Mouse (Mus musculus) neural tube, embryonic 10.5 days (tissue): ENCODE data around the gene Olfr123.

Experiments
- DNase-seq: peaks from one replicate; pipeline ENCODE4 v3.0.0-alpha.2; 2017; ENCODE audit warnings: low spot score; ENCODE audit errors: extremely low spot score

Olfr123 gene

DNA sequence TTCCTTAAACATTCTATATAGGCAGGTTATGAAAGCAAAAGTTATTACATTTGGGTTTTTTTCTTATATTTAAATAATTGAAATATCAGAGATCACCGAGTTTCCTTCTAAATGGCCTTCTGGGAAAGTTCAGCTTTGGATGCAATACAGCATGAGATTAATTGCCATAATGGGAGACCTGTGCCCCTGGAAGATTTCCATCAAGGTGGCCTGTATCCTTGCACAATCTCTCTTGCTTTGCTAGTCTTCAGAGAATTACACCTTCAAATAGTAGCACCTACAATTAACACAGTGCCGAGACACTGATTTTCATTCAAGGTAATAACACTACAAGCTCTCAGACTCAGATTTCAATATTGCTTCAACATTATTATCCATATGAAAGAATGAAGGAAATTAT is at the start of gene Olfr123:
Gene Olfr123 (plus strand): TSS at position 301 of the 400 bp plus-strand sequence.
- no peak for DNase-seq

DNA sequence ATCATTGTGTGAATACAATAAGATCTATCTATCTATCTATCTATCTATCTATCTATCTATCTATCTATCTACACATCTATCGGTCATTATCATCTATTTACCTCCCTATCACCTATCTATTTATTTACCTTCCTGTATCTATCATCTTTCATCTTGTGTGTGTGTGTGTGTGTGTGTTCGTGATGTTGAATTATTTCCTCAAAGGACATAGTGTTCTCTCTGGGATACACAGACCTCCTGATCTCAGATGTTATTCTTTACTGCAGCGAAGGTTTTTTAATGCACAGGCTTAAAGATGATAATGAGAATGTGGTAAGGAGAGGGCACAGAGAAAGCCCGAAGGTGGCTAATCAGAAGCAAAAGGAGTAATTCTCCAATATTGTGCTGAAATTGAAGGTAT is 25.0 kb upstream of the Olfr123 start, which contains the start of gene Olfr122:
Gene Olfr122 (plus strand): TSS at position 301 of the 400 bp plus-strand sequence.
- DNase-seq = no peak

DNA sequence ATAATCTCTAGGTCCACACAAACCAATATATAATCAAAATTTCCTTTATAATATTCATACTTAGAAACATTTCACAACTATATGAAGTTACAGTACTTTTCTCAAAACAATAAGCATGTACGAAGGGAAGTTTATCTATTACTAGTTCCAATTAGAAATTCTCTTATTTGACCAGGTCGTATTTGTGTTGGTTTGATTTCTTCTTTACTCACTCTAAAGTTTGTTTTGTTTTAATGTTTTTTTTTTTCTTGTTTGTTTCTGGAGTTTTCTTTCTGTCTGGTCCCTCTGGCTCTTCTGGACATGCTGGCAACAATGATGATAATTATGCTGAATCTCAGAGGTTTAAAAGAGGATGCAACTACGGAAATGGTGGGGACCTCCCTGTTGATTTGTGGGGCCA is 6.3 kb downstream of the Olfr123 start, which contains the start of gene Olfr124:
Gene Olfr124 (plus strand): TSS at position 301 of the 400 bp plus-strand sequence.
- no peak for DNase-seq

DNA sequence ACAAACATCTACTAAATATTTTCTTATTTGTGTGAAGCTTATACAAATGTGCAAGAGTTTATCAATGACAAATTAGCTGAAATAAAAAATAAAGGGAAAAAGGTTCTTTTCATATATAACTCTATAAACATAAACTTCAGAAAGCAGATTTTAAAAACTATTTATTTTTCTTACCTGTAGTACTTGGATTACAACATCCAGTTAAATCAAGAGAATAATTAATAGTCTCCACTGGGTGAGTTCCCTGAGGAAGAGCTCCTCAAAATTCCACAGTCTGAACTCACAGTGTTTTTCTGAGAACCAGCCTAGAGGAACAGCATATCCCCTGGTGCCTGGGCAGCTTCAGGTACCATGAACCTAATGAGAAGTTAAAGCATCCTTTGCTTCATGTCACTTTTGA is 39.3 kb downstream of the Olfr123 start, which contains the start of gene Olfr125:
Gene Olfr125 (plus strand): TSS at position 301 of the 400 bp plus-strand sequence.
- DNase-seq = no peak

DNA sequence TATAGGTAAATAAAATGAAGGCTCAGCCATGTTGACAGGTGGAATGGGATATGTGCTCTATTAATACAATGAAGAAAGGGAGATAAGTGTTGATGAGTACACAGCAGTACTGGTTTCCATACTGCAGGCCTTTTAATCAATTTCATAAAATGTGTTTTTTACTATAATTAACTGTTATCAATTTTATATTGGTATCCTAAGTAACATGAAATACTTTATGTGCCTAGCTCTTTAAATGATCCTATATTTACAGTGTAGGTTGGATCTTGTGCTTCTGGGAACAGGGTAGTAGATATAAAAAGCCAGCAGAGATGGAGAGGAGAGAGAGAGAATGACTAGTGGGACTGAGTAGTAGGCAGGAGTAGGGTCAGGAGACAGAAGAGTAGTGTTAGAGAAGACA is 53.9 kb downstream of the Olfr123 start, which contains the start of gene Olfr126:
Gene Olfr126 (plus strand): TSS at position 301 of the 400 bp plus-strand sequence.
- DNase-seq = no peak
